Mouse (Mus musculus): ENCODE results near the gene Rnf115.

GRCm38 (mm10) chr3:96733984-96734383 lies 6.5 kb downstream of the Rnf115 start:
- TF ChIP-seq EP300 (IDR thresholded peaks at IDR 0.05) (no peak), CTCF (IDR thresholded peaks at IDR 0.05) (no peak)
